Mouse (Mus musculus) liver, postnatal 0 days (tissue): ENCODE measurements around the gene Olfr1370. TPM values are rescaled to one million over a fixed set of nuclear protein-coding genes. Genes with fewer than 3 reads are reported as not detected.

Source experiments
- ATAC-seq: fragments of 200-750 bp; cut with Nextera tagmentation; 2 replicates; pipeline ENCODE4 v1.8.0; 2017; ENCODE audit warnings: mild to moderate bottlenecking, moderate library complexity
- DNase-seq: peaks from one replicate; pipeline ENCODE4 v3.0.0-alpha.2; 2016
- H3K27ac ChIP-seq: fragments of 300-500 bp; sonication (generic); 2 replicates; pipeline ENCODE4 v1.5.1; 2014; ENCODE audit warnings: antibody characterized with exemption, moderate library complexity, mild to moderate bottlenecking, low read depth
- H3K27me3 ChIP-seq: fragments of 300-500 bp; sonication (generic); 2 replicates; pipeline ENCODE4 v1.6.1; 2014; ENCODE audit warnings: low read length, control low read depth, mixed read lengths; ENCODE audit not compliant: insufficient read depth
- H3K36me3 ChIP-seq: fragments of 300-500 bp; sonication (generic); replicated peaks from 2 replicates; pipeline ENCODE4 v1.6.1; 2014; ENCODE audit warnings: mild to moderate bottlenecking, control low read depth, low read length, moderate library complexity, mixed read lengths; ENCODE audit not compliant: insufficient read depth
- H3K4me1 ChIP-seq: fragments of 300-500 bp; sonication (generic); 2 replicates; pipeline ENCODE4 v1.6.1; 2014; ENCODE audit warnings: antibody characterized with exemption, mild to moderate bottlenecking, control low read depth; ENCODE audit not compliant: insufficient read depth
- H3K4me2 ChIP-seq: fragments of 300-500 bp; sonication (generic); 2 replicates; pipeline ENCODE4 v1.6.1; 2014; ENCODE audit warnings: low read depth, mild to moderate bottlenecking, low read length, moderate library complexity, mixed read lengths
- H3K4me3 ChIP-seq: fragments of 300-500 bp; sonication (generic); 2 replicates; pipeline ENCODE4 v1.5.1; 2014; ENCODE audit warnings: low read depth, low read length
- H3K9ac ChIP-seq: fragments of 300-500 bp; sonication (generic); replicated peaks from 2 replicates; pipeline ENCODE4 v1.6.1; 2014; ENCODE audit warnings: mild to moderate bottlenecking, moderate library complexity
- H3K9me3 ChIP-seq: fragments of 300-500 bp; sonication (generic); 2 replicates; pipeline ENCODE4 v1.6.1; 2016; ENCODE audit warnings: mild to moderate bottlenecking, control low read depth, low read length, mixed read lengths
- CTCF ChIP-seq: sonication (generic); IDR thresholded peaks from 2 replicates; pipeline ENCODE4 v1.5.1; 2016; ENCODE audit warnings: antibody characterized with exemption, low read depth
- EP300 ChIP-seq: IDR thresholded peaks from 2 replicates; pipeline ENCODE4 v1.6.1; 2016; ENCODE audit warnings: antibody characterized with exemption, low read depth, mild to moderate bottlenecking
- WGBS: fragments of 180-500 bp; shearing (Covaris S2); extraction: QIAGEN DNeasy Blood & Tissue Kit; methylation state at CpG from one replicate; pipeline ENCODE4 v1.1.7; 2014; ENCODE audit not compliant: insufficient replicate concordance; 5-methylcytosine and 5-hydroxymethylcytosine counted together
- polyA plus RNA-seq: library from polyadenylated mRNA; unstranded; fragments of >200 nt; fragmentation: Nextera tagmentation; extraction: Ambion mirVana; gene quantifications from 2 replicates; pipeline ENCODE4 v1.2.1, GENCODE M21; 2015

Olfr1370 gene
- polyA plus RNA-seq, 1 experiment from 2014 or later, result not detected

- Histone ChIP-seq H3K4me1 (no peaks in the 10 kb centered on the region), H3K27me3 (no peaks in the 10 kb centered on the region), H3K9ac (no peak overlapping the region), H3K27ac (no peak overlapping the region), H3K4me2 (no peak overlapping the region), H3K9me3 (no peaks in the 10 kb centered on the region), H3K36me3 (no peaks in the 10 kb centered on the region), H3K4me3 (no peak overlapping the region)
- DNase-seq (no peak), ATAC-seq (no peak)
- no peak for TF ChIP-seq EP300
- peak; percentile 31 for TF ChIP-seq CTCF
- WGBS, result 69% methylated on average over 1 of the region's 1 CpGs
These were observed 24.6 kb downstream of the Olfr1370 start for GRCm38 (mm10) chr13:21050118-21050517.

GRCm38 (mm10) chr13:21040589-21041199, 34.1 kb downstream of the Olfr1370 start:
- WGBS, result 64% methylated on average over 2 of the region's 2 CpGs
- no peak for TF ChIP-seq EP300
- no peak for TF ChIP-seq CTCF
- Histone ChIP-seq H3K27me3 (no peaks in the 10 kb centered on the region), H3K9ac (no peak overlapping the region), H3K4me3 (no peak overlapping the region), H3K36me3 (no peaks in the 10 kb centered on the region), H3K27ac (no peak overlapping the region), H3K4me2 (no peak overlapping the region), H3K4me1 (no peaks in the 10 kb centered on the region), H3K9me3 (no peaks in the 10 kb centered on the region)
- DNase-seq, result no peak
- ATAC-seq, result no peak

- H3K36me3 ChIP-seq, result no peaks in the 10 kb centered on the region
- H3K27me3 ChIP-seq, result no peaks in the 10 kb centered on the region
- DNase-seq (no peak), ATAC-seq (no peak)
- H3K4me3 ChIP-seq, result no peak overlapping the region
- no peak overlapping the region for H3K27ac ChIP-seq
- H3K4me2 ChIP-seq, result no peak overlapping the region
- no peaks in the 10 kb centered on the region for H3K9me3 ChIP-seq
- TF ChIP-seq EP300, result no peak
- no peak for TF ChIP-seq CTCF
- H3K9ac ChIP-seq, result no peak overlapping the region
- H3K4me1 ChIP-seq, result no peaks in the 10 kb centered on the region
These were observed 38.8 kb downstream of the Olfr1370 start for GRCm38 (mm10) chr13:21035981-21036380.

GRCm38 (mm10) chr13:21035011-21035410, 39.7 kb downstream of the Olfr1370 start:
- TF ChIP-seq CTCF (peak; percentile 42), EP300 (no peak)
- Histone ChIP-seq H3K36me3 (no peaks in the 10 kb centered on the region), H3K27me3 (no peaks in the 10 kb centered on the region), H3K4me2 (no peak overlapping the region), H3K27ac (no peak overlapping the region), H3K4me1 (no peaks in the 10 kb centered on the region), H3K9me3 (no peaks in the 10 kb centered on the region), H3K4me3 (no peak overlapping the region), H3K9ac (no peak overlapping the region)
- WGBS, result 66% methylated on average over 3 of the region's 3 CpGs
- no peak for ATAC-seq
- DNase-seq, result no peak

- Histone ChIP-seq H3K36me3 (no peaks in the 10 kb centered on the region), H3K9ac (no peak overlapping the region), H3K9me3 (no peaks in the 10 kb centered on the region), H3K4me1 (no peaks in the 10 kb centered on the region), H3K27me3 (no peaks in the 10 kb centered on the region), H3K4me2 (no peak overlapping the region), H3K4me3 (no peak overlapping the region), H3K27ac (no peak overlapping the region)
- no peak for DNase-seq
- TF ChIP-seq EP300 (no peak), CTCF (no peak)
- no peak for ATAC-seq
- 71% methylated on average over 3 of the region's 3 CpGs for WGBS
These were observed 41.6 kb downstream of the Olfr1370 start for GRCm38 (mm10) chr13:21033176-21033575.

GRCm38 (mm10) chr13:21024831-21025230, 49.9 kb downstream of the Olfr1370 start:
- 62% methylated on average over 5 of the region's 5 CpGs for WGBS
- ATAC-seq, result no peak
- no peaks in the 10 kb centered on the region for H3K36me3 ChIP-seq
- H3K4me3 ChIP-seq, result no peak overlapping the region
- no peak overlapping the region for H3K9ac ChIP-seq
- H3K4me1 ChIP-seq, result no peaks in the 10 kb centered on the region
- H3K9me3 ChIP-seq, result no peaks in the 10 kb centered on the region
- no peak for DNase-seq
- H3K27me3 ChIP-seq, result no peaks in the 10 kb centered on the region
- H3K27ac ChIP-seq, result no peak overlapping the region
- no peak overlapping the region for H3K4me2 ChIP-seq
- no peak for TF ChIP-seq CTCF
- TF ChIP-seq EP300, result no peak

Other genes with a start within 250 kb of the Olfr1370 start
- gene Olfr1369-ps1, start 36.5 kb upstream of the Olfr1370 start, polyA plus RNA-seq, result not detected in 2 replicates
- gene Olfr263, start 54.7 kb upstream of the Olfr1370 start, polyA plus RNA-seq, result not detected in 2 replicates
- not detected in 2 replicates for gene Olfr1368, start 70.9 kb upstream of the Olfr1370 start, polyA plus RNA-seq
- gene Trim27, start 104.5 kb upstream of the Olfr1370 start, polyA plus RNA-seq, result 36.5 and 36.7 TPM in 2 replicates
- not detected in 2 replicates for gene Gpx5, start 217.8 kb upstream of the Olfr1370 start, polyA plus RNA-seq
- gene Gpx6, start 237.2 kb upstream of the Olfr1370 start, polyA plus RNA-seq, result 0.08 and 0.18 TPM in 2 replicates